Mouse (Mus musculus): ENCODE data around the gene Cdyl2. TPM values are rescaled to one million over a fixed set of nuclear protein-coding genes. Genes with fewer than 3 reads are reported as not detected.

The Cdyl2 gene
- total RNA-seq, 2 experiments from 2014 or later, result 20.2 to 28.4 TPM

DNA sequence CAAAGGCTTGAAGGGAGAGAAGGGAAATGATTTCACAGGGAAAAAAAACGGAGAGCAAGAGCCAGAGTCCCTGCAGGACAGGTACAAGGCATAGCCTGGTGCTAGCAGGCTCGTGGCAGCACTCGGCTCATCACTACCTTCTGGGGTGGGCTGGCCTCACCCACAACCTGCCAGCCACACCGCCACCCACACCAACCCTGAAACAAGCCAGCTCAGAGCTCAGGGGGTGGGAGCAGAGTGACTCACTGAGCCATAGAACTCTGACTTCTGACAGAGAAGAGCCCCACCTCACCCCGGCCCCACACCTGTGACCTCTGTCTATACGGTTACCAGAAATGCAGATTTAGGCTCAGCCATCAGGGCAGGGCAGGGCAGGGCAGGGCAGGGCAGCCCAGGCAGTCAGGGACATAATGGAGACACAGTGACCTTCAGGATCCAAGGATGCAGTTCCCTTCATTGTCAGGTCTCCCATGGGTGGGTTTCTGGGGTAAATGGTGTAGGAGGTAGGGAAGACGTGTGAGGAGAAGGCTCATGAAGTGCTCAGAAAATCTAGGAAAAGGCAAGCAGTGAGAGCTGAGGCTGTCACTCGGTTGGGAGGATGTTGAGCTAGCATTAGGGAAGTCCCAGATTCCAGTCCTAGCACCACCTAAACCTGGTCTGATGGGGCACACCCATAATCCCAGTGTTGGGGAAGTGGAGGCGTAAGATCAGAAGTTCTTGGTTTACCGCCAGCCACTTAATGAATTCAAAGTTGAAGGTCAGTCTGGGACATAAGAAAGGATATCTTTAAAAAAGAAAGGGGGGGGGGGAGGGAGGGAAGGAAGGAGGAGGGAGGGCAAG, 58.6 kb downstream of the Cdyl2 start:
- intact Hi-C loops (cut with DNase I), result loop anchor here (5.0 kb wide), 2 partner anchors 58 to 193 kb away; partner anchors contain the start of gene Cdyl2
- DNase-seq (ENCODE audit: low spot score in 2 of 2), result peak; percentile 27 to 73

- intact Hi-C loops (cut with DNase I), result loop anchor here (5.0 kb wide), 2 partner anchors 59 to 194 kb away; partner anchors contain the start of gene Cdyl2
- no peak for DNase-seq (ENCODE audit: low spot score in 2 of 2)
These were observed 59.3 kb downstream of the Cdyl2 start for GRCm38 (mm10) chr8:116673493-116673892.

- no peak for DNase-seq (ENCODE audit: low spot score in 2 of 2)
- intact Hi-C loops (cut with DNase I), result loop anchor here (5.0 kb wide), 2 partner anchors 59 to 194 kb away; partner anchors contain the start of gene Cdyl2
These were observed 59.7 kb downstream of the Cdyl2 start for GRCm38 (mm10) chr8:116673052-116673451.

GRCm38 (mm10) chr8:116671543-116671942, 61.2 kb downstream of the Cdyl2 start:
- DNase-seq (ENCODE audit: low spot score in 2 of 2), result no peak
- intact Hi-C loops (cut with DNase I), result loop anchor here (5.0 kb wide), 2 partner anchors 61 to 196 kb away; partner anchors contain the start of gene Cdyl2

GRCm38 (mm10) chr8:116670604-116671003, 62.2 kb downstream of the Cdyl2 start:
- DNase-seq (ENCODE audit: low spot score in 2 of 2), result no peak
- intact Hi-C loops (cut with DNase I), result loop anchor here (5.0 kb wide), 2 partner anchors 62 to 197 kb away; partner anchors contain the start of gene Cdyl2

DNA sequence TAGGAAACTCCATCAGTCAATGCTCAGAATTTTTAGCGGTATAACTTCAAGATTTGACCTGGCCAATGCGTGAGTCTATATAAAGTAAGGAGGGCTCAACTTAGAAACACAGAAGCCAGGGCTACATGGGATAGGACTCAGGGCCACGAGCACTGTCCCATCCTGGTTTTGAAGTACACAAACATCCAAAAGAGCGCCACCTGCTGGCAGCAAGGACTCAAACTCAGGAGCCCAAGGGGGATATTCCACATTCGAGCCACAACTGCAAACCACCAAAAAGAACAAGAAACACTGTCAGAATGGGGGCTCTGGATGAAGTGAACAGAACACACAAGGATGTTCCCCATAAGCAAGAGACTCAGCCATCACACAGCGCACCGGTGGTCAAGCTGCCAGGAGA, 63.8 kb downstream of the Cdyl2 start:
- DNase-seq (ENCODE audit: low spot score in 2 of 2), result no peak
- intact Hi-C loops (cut with DNase I), result no loop called here

DNA sequence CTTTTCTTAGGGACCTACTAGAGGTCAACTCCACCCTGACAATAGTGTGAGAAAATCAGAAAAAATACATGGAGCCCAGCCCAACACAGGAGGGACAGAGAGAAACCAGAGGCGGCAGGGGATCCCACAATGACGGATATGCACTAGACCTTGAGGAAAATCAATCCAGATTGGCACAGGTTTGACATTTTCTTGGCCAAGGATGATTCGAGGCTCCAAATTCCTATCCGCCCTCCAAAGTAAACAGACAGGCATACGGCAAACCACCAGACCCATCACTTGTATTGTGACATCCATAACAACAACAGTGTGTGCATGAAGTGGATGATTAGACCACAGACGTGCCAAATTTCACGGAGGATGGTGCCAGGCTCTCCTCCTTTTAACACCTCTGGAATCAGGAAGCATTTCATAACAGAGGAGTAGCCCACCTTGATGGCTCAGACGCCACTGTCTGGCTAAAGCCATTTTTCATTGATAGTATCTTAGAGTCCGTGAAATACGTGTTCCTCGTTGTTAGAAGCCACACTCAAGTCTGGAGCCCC, 65.9 kb downstream of the Cdyl2 start:
- no peak for DNase-seq (ENCODE audit: low spot score in 2 of 2)
- intact Hi-C loops (cut with DNase I), result no loop called here

DNA sequence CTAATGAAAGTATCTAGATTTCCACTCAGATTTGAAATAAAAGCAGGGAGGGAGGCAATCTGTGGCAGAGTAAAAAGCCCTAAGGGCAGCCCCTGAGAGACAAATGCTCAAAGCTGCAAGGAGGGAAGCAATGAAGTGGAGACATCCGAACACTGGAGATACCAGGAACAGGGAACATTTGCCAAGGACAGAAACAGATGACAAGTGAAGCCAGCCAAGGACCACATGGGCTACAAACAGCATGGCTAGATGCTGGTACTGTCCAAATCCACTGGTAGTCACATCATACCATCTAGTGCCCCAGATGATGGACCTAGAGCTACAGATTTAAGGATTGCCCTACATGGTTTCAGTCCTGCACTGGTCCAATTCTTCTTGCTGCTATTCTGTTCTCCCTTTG, 71.3 kb downstream of the Cdyl2 start:
- intact Hi-C loops (cut with DNase I), result no loop called here
- DNase-seq (ENCODE audit: low spot score in 2 of 2), result no peak

DNA sequence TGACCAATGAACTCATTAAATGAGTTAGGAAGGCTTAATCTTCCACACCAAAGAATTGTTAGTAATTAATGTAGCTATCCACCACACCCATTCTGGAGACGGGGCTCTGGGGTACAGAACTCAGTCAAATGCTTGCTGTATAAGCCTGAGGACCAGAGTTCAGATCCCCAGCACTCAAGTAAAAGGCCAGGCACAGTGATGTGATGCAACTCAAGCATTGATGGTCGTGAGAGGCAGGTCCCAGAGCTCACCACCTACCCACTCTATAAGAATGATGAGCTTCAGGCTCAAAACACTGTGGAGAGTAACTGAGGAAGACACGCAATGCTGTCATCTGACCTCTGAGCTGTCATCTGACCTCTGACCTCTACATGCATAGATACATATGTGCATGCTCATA, 76.0 kb downstream of the Cdyl2 start:
- intact Hi-C loops (cut with DNase I), result no loop called here
- no peak for DNase-seq (ENCODE audit: low spot score in 2 of 2)

DNA sequence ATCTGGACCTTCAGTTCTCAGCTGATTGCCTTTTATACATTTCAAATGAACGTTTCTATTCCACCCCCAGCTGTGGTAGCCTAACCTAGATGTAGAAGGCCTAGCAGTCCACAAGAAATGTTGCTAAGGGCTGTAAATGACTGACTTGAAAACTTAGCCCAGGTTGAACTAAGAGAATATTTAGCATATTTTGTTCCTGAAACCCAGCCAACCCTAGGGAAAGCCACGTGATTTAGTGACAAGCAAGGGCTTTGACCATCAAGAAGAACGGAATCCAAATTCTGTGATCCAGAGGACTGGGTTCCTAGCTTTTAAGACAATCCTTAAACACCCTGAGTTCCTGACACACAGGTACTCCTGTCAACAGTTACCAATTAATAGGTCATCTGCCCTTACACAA, 77.9 kb downstream of the Cdyl2 start:
- DNase-seq (ENCODE audit: low spot score in 2 of 2), result no peak
- intact Hi-C loops (cut with DNase I), result no loop called here

DNA sequence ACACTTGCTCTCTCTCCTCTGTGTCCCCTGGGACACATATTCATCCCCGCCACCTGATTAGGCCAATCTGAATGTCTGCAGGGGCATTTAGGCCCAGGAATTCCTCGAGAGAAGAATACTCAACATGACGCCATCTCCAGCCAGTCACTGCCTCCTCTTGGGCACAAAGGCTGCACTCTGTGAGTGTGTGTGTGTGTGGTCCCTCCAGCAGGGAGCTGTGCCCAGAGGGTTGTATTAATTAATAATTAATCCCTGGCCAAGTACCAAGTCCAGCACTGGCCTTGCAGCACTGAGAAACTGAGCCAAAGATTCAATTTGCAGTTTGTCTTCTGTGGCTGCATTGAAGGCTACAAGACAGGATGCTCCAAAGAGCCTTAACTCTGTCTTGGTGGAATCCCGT, 79.8 kb downstream of the Cdyl2 start:
- intact Hi-C loops (cut with DNase I), result no loop called here
- no peak for DNase-seq (ENCODE audit: low spot score in 2 of 2)

- intact Hi-C loops (cut with DNase I), result no loop called here
- DNase-seq (ENCODE audit: low spot score in 2 of 2), result peak in 1 of 2 experiments; percentile 26
These were observed 82.6 kb downstream of the Cdyl2 start for GRCm38 (mm10) chr8:116649975-116650725.

GRCm38 (mm10) chr8:116645376-116645775, 87.4 kb downstream of the Cdyl2 start:
- intact Hi-C loops (cut with DNase I), result no loop called here
- DNase-seq (ENCODE audit: low spot score in 2 of 2), result no peak

- intact Hi-C loops (cut with DNase I), result no loop called here
These were observed 91.9 kb downstream of the Cdyl2 start for GRCm38 (mm10) chr8:116640925-116641324.

GRCm38 (mm10) chr8:116637998-116638397, 94.8 kb downstream of the Cdyl2 start:
- intact Hi-C loops (cut with DNase I), result no loop called here
- DNase-seq (ENCODE audit: low spot score in 2 of 2), result no peak

More at GRCm38 (mm10) chr8:116640925-116641324, 91.9 kb downstream of the Cdyl2 start:
- DNase-seq (ENCODE audit: low spot score in 2 of 2), result no peak

DNA sequence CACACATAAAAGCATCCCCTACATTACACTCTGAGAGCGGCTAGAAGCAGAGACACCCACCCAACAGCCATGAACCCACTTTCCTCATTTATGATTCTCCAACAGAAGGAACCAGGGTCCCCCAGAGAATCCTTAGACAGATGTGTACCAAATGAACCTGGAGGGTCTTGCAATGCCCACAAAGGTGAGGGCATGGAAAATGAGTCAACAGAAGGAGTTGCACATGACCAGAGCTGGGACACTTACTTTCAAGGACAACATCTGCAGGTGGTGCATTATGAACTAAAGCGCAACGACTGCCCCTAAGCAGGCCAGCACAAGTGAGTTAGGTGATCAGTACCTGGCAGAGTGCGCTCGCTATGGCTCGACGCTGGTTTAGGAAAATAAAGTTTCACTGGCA, 95.6 kb downstream of the Cdyl2 start:
- intact Hi-C loops (cut with DNase I), result no loop called here
- no peak for DNase-seq (ENCODE audit: low spot score in 2 of 2)

GRCm38 (mm10) chr8:116636396-116636795, 96.4 kb downstream of the Cdyl2 start:
- intact Hi-C loops (cut with DNase I), result no loop called here
- DNase-seq (ENCODE audit: low spot score in 2 of 2), result no peak

GRCm38 (mm10) chr8:116635972-116636371, 96.8 kb downstream of the Cdyl2 start:
- DNase-seq (ENCODE audit: low spot score in 2 of 2), result no peak
- intact Hi-C loops (cut with DNase I), result no loop called here

DNA sequence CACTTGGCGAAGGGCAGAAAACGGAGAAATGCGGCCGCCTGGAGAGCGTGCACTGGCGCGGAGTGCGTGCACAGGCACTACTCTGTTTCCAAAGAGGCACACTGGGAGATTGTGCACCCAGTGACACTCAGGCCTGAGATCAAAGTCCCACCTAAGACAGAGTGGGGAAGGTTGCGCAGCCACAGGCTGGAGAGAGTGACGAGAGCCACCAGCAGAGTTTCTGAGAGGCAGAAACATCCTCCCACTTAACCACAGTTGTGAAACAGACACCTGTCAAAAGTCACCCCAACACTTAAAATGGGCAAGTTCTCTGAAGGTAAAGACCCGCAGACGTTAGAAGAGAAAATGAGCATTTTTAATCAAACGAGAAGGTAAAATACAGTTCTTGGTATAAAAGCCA, 97.5 kb downstream of the Cdyl2 start:
- intact Hi-C loops (cut with DNase I), result no loop called here
- DNase-seq (ENCODE audit: low spot score in 2 of 2), result no peak

- intact Hi-C loops (cut with DNase I), result no loop called here
- DNase-seq (ENCODE audit: low spot score in 2 of 2), result no peak
These were observed 98.4 kb downstream of the Cdyl2 start for GRCm38 (mm10) chr8:116634436-116634835.

Data from left cerebral cortex, postnatal 25 days (tissue).